Mouse (Mus musculus) megakaryocyte, embryonic 14.5 days (primary cell): ENCODE results near the gene Gm49361.

Experiments used
- FLI1 ChIP-seq: IDR thresholded peaks from 2 replicates; pipeline ENCODE4 v1.6.1; 2012; ENCODE audit warnings: low read length, inconsistent platforms, mixed read lengths
- GATA1 ChIP-seq: IDR thresholded peaks from 3 replicates; pipeline ENCODE4 v1.6.1; 2012; ENCODE audit warnings: mixed read lengths, low read length, inconsistent platforms, borderline replicate concordance

- no peak for TF ChIP-seq FLI1
- TF ChIP-seq GATA1: no peak
Observed at GRCm38 (mm10) chr14:57746001-57746771, at the start of gene Gm49361.
